Mouse (Mus musculus) midbrain, embryonic 13.5 days (tissue): ENCODE results near the gene Fkbp10. TPM values are rescaled to one million over a fixed set of nuclear protein-coding genes. Genes with fewer than 3 reads are reported as not detected.

Experiments used
- ATAC-seq: fragments of 200-750 bp; cut with Nextera tagmentation; 2 replicates; pipeline ENCODE4 v1.8.0; 2017; ENCODE audit warnings: mild to moderate bottlenecking, moderate TSS enrichment, moderate library complexity
- H3K27ac ChIP-seq: fragments of 300-500 bp; sonication (generic); 2 replicates; pipeline ENCODE4 v1.5.1; 2015; ENCODE audit warnings: inconsistent platforms, mild to moderate bottlenecking, moderate library complexity
- H3K27me3 ChIP-seq: fragments of 300-500 bp; sonication (generic); 2 replicates; pipeline ENCODE4 v1.6.1; 2015; ENCODE audit warnings: mild to moderate bottlenecking, inconsistent platforms
- H3K36me3 ChIP-seq: fragments of 300-500 bp; sonication (generic); 2 replicates; pipeline ENCODE4 v1.6.1; 2015; ENCODE audit warnings: mild to moderate bottlenecking, inconsistent platforms
- H3K4me1 ChIP-seq: fragments of 300-500 bp; sonication (generic); replicated peaks from 2 replicates; pipeline ENCODE4 v1.6.1; 2015; ENCODE audit warnings: inconsistent platforms
- H3K4me2 ChIP-seq: fragments of 300-500 bp; sonication (generic); replicated peaks from 2 replicates; pipeline ENCODE4 v1.6.1; 2015; ENCODE audit warnings: moderate library complexity, mild to moderate bottlenecking, inconsistent platforms
- H3K4me3 ChIP-seq: fragments of 300-500 bp; sonication (generic); replicated peaks from 2 replicates; pipeline ENCODE4 v1.5.1; 2015; ENCODE audit warnings: mild to moderate bottlenecking, inconsistent platforms
- H3K9ac ChIP-seq: fragments of 300-500 bp; sonication (generic); replicated peaks from 2 replicates; pipeline ENCODE4 v1.6.1; 2015; ENCODE audit warnings: mild to moderate bottlenecking, inconsistent platforms
- H3K9me3 ChIP-seq: fragments of 300-500 bp; sonication (generic); 2 replicates; pipeline ENCODE4 v1.6.1; 2016; ENCODE audit warnings: mild to moderate bottlenecking, inconsistent platforms
- WGBS: fragments of 180-500 bp; shearing (Covaris S2); methylation state at CpG from one replicate; pipeline ENCODE4 v1.1.7; 2015; 5-methylcytosine and 5-hydroxymethylcytosine counted together
- polyA plus RNA-seq: library from polyadenylated mRNA; unstranded; fragments of >200 nt; fragmentation: Nextera tagmentation; extraction: Ambion mirVana; gene quantifications from 2 replicates; pipeline ENCODE4 v1.2.1, GENCODE M21; 2015

Fkbp10 gene
- polyA plus RNA-seq, 1 experiment from 2014 or later, result 19.9 TPM

- no peak overlapping the region for H3K4me3 ChIP-seq
- peak overlapping the region; percentile 10; the same call in 1 of the 2 replicates for H3K9ac ChIP-seq
- H3K27me3 ChIP-seq, result no peaks in the 10 kb centered on the region
- no peak overlapping the region for H3K27ac ChIP-seq
- no peak for ATAC-seq
- H3K36me3 ChIP-seq, result peaks cover 47% of the 10 kb centered on the region
- peaks cover 27% of the 10 kb centered on the region for H3K4me1 ChIP-seq
- 54% methylated on average over 5 of the region's 5 CpGs for WGBS
- H3K4me2 ChIP-seq, result no peak overlapping the region
- H3K9me3 ChIP-seq, result no peaks in the 10 kb centered on the region
Observed at GRCm38 (mm10) chr11:100386586-100386985, 28.9 kb upstream of the Fkbp10 start.

GRCm38 (mm10) chr11:100387111-100387510, 28.4 kb upstream of the Fkbp10 start:
- ATAC-seq, result no peak
- H3K4me1 ChIP-seq, result peaks cover 27% of the 10 kb centered on the region
- H3K9me3 ChIP-seq, result no peaks in the 10 kb centered on the region
- H3K4me3 ChIP-seq, result no peak overlapping the region
- no peak overlapping the region for H3K9ac ChIP-seq
- H3K27ac ChIP-seq, result no peak overlapping the region
- H3K36me3 ChIP-seq, result peaks cover 41% of the 10 kb centered on the region
- WGBS, result 93% methylated on average over 6 of the region's 6 CpGs
- H3K27me3 ChIP-seq, result no peaks in the 10 kb centered on the region
- H3K4me2 ChIP-seq, result no peak overlapping the region

- no peak overlapping the region for H3K27ac ChIP-seq
- ATAC-seq, result no peak
- 69% methylated on average over 14 of the region's 14 CpGs for WGBS
Observed at GRCm38 (mm10) chr11:100387589-100388375, 27.7 kb upstream of the Fkbp10 start.

DNA sequence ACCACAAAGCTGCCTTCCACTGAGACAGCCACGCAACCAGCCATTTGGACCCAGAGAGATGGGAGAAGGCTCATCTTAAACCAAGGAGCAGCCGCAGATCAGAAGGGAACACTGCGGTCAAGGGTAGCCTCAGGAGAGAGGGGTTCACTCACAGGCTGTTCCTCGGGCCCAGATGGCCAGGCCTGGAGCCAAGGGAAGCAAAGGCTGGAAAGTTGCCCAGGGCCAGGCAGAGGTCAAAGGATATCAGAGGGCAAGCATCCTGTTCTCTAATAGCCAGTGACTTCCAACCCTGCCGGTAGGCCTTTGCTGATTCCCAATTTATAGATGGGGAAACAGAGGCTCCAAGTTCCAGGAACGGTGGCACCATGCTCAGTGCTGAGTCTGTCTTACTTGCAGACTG, 26.9 kb upstream of the Fkbp10 start:
- no peaks in the 10 kb centered on the region for H3K9me3 ChIP-seq
- ATAC-seq, result no peak
- no peak overlapping the region for H3K4me3 ChIP-seq
- H3K27me3 ChIP-seq, result no peaks in the 10 kb centered on the region
- no peak overlapping the region for H3K9ac ChIP-seq
- H3K4me1 ChIP-seq, result peaks cover 27% of the 10 kb centered on the region
- 96% methylated on average over 6 of the region's 6 CpGs for WGBS
- no peak overlapping the region for H3K27ac ChIP-seq
- H3K36me3 ChIP-seq, result peaks cover 27% of the 10 kb centered on the region
- no peak overlapping the region for H3K4me2 ChIP-seq

More at GRCm38 (mm10) chr11:100387589-100388375, 27.7 kb upstream of the Fkbp10 start:
- Histone ChIP-seq H3K4me1 (peaks cover 27% of the 10 kb centered on the region), H3K9me3 (no peaks in the 10 kb centered on the region), H3K9ac (peak overlapping the region; percentile 36; the same call in 1 of the 2 replicates), H3K36me3 (peaks cover 35% of the 10 kb centered on the region), H3K4me3 (no peak overlapping the region), H3K4me2 (no peak overlapping the region), H3K27me3 (no peaks in the 10 kb centered on the region)

DNA sequence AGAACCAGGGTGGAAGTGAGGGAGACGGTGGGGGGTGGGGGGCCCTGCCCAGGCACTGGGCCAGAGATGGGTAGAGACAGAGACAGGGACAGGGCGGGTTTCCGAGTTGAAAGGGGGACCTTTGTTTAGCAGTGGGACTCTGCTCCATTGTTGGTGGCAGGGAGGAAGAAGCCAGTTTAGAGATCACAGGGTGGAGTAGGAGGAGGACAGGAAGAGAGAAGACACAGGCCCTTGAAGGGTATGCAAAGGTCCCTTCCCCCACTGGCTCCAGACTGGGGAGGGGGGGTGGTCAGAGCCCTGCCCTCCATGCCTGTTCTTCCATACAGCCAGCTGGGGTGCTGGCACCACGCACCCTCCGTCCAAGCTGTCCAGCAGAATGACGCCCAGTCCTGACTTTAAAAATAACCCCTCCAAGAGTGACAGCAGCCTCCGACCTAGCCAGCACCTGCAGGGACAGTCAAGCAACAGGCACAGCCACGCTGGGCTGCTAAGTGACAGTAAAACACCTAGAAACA, 25.5 kb upstream of the Fkbp10 start:
- Histone ChIP-seq H3K4me3 (no peak overlapping the region), H3K36me3 (peaks cover 13% of the 10 kb centered on the region), H3K27ac (peak overlapping the region; percentile 51; the same call in 1 of the 2 replicates), H3K4me2 (no peak overlapping the region), H3K4me1 (peaks cover 27% of the 10 kb centered on the region), H3K9me3 (no peaks in the 10 kb centered on the region), H3K9ac (no peak overlapping the region), H3K27me3 (peaks cover under 1% of the 10 kb centered on the region; the same call in 1 of the 2 replicates)
- 44% methylated on average over 8 of the region's 8 CpGs for WGBS
- no peak for ATAC-seq

GRCm38 (mm10) chr11:100391081-100391883, 24.2 kb upstream of the Fkbp10 start:
- Histone ChIP-seq H3K36me3 (0 out of 2 replicates have a peak, but pooled peaks cover under 1% of the 10 kb centered on the region), H3K4me1 (peaks cover 40% of the 10 kb centered on the region), H3K9me3 (no peaks in the 10 kb centered on the region), H3K27ac (0 out of 2 replicates have a peak overlapping the region, but pooled peaks have one; percentile 51), H3K27me3 (peaks cover 13% of the 10 kb centered on the region), H3K9ac (no peak overlapping the region), H3K4me3 (no peak overlapping the region), H3K4me2 (no peak overlapping the region)
- peak; percentile 55; the same call in 1 of the 2 replicates for ATAC-seq
- 67% methylated on average over 9 of the region's 9 CpGs for WGBS

DNA sequence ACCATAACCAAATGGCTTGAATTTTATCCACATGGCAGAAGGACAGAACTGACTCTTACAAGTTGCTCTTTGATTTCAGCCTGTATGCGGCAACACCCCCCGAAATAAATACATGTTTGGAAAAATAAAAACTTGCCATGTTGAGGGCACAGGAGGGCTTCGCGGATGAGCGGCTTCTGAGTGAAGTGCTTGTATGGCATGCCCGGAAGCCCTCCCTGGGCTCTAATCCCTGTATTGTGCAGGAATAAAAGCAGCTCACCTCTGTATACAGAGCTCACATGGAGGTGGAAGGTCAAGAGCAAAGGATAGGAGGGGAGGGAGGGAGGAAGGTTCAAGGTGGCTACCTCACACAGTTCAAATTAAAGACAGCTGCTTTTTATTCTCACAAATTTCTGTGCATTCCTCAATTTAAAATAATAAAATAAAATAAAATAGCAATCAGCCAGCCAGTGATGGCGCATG, 23.6 kb upstream of the Fkbp10 start:
- Histone ChIP-seq H3K9ac (no peak overlapping the region), H3K4me2 (no peak overlapping the region), H3K4me3 (no peak overlapping the region), H3K9me3 (no peaks in the 10 kb centered on the region), H3K4me1 (peaks cover 47% of the 10 kb centered on the region), H3K27me3 (peaks cover 19% of the 10 kb centered on the region), H3K36me3 (no peaks in the 10 kb centered on the region), H3K27ac (no peak overlapping the region)
- ATAC-seq, result no peak
- WGBS, result 67% methylated on average over 7 of the region's 7 CpGs

GRCm38 (mm10) chr11:100392958-100393357, 22.5 kb upstream of the Fkbp10 start:
- Histone ChIP-seq H3K9me3 (no peaks in the 10 kb centered on the region), H3K4me1 (peaks cover 49% of the 10 kb centered on the region), H3K4me3 (no peak overlapping the region), H3K9ac (no peak overlapping the region), H3K27ac (no peak overlapping the region), H3K27me3 (peaks cover 21% of the 10 kb centered on the region), H3K36me3 (no peaks in the 10 kb centered on the region), H3K4me2 (no peak overlapping the region)
- no peak for ATAC-seq
- 79% methylated on average over 5 of the region's 5 CpGs for WGBS

DNA sequence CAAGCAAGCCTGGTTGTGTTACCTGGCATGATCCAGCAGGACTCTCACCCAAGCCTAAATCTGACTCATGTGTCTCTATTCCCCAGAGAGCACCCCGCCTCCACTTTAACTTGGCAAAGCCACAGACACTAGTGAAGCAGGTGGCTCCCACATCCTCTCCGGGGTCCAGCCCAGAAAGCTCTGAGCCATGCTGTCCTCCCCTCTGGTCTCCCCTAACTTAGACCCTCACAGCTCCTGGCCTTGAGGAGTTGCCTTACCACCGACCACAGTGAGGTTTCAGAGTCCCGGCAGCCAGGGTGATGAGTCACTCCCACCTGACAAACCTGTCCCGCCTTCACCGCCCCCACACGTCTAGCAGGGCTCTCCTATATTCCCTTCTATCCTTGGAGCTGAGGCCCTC, 21.8 kb upstream of the Fkbp10 start:
- peaks cover 42% of the 10 kb centered on the region for H3K4me1 ChIP-seq
- H3K36me3 ChIP-seq, result no peaks in the 10 kb centered on the region
- H3K4me3 ChIP-seq, result no peak overlapping the region
- H3K27me3 ChIP-seq, result peaks cover 21% of the 10 kb centered on the region
- no peak overlapping the region for H3K9ac ChIP-seq
- ATAC-seq, result no peak
- WGBS, result 82% methylated on average over 7 of the region's 7 CpGs
- H3K27ac ChIP-seq, result no peak overlapping the region
- no peak overlapping the region for H3K4me2 ChIP-seq
- H3K9me3 ChIP-seq, result no peaks in the 10 kb centered on the region

GRCm38 (mm10) chr11:100394353-100395074, 21.0 kb upstream of the Fkbp10 start:
- H3K4me3 ChIP-seq, result no peak overlapping the region
- peaks cover 42% of the 10 kb centered on the region for H3K4me1 ChIP-seq
- no peak overlapping the region for H3K9ac ChIP-seq
- H3K36me3 ChIP-seq, result no peaks in the 10 kb centered on the region
- no peaks in the 10 kb centered on the region for H3K9me3 ChIP-seq
- ATAC-seq, result no peak
- H3K27ac ChIP-seq, result no peak overlapping the region
- H3K27me3 ChIP-seq, result peaks cover 21% of the 10 kb centered on the region
- peak overlapping the region; percentile 65; the same call in 1 of the 2 replicates for H3K4me2 ChIP-seq
- WGBS, result 83% methylated on average over 5 of the region's 5 CpGs

- Histone ChIP-seq H3K4me2 (peak overlapping the region; percentile 65), H3K27ac (no peak overlapping the region), H3K9me3 (no peaks in the 10 kb centered on the region), H3K4me1 (peaks cover 36% of the 10 kb centered on the region), H3K36me3 (no peaks in the 10 kb centered on the region), H3K27me3 (peaks cover 21% of the 10 kb centered on the region), H3K4me3 (peak overlapping the region; percentile 77), H3K9ac (no peak overlapping the region; the same call in 1 of the 2 replicates)
- WGBS, result 44% methylated on average over 11 of the region's 11 CpGs
- ATAC-seq, result no peak
Observed at GRCm38 (mm10) chr11:100395200-100395599, 20.3 kb upstream of the Fkbp10 start.
